Mouse (Mus musculus) heart, adult 2 months (tissue): ENCODE results near the gene Tenm3. TPM values are rescaled to one million over a fixed set of nuclear protein-coding genes. Genes with fewer than 3 reads are reported as not detected.

Experiments
- DNase-seq, 2 experiments: peaks; one replicate each; pipeline ENCODE4 v3.0.0; 2021
- H3K27ac ChIP-seq: fragments of 200-600 bp; 2 replicates; pipeline ENCODE4 v1.8.1; 2022
- H3K27me3 ChIP-seq: fragments of 200-500 bp; 2 replicates; pipeline ENCODE4 v1.6.1; 2012; ENCODE audit warnings: mild to moderate bottlenecking, low read length, inconsistent platforms, mixed read lengths; ENCODE audit not compliant: control insufficient read depth, insufficient read depth
- H3K36me3 ChIP-seq: fragments of 200-500 bp; 2 replicates; pipeline ENCODE4 v1.6.1; 2012; ENCODE audit warnings: low read length, inconsistent platforms; ENCODE audit not compliant: control insufficient read depth, insufficient read depth
- H3K4me1 ChIP-seq: fragments of 200-500 bp; 2 replicates; pipeline ENCODE4 v1.6.1; 2011; ENCODE audit warnings: low read length; ENCODE audit not compliant: control insufficient read depth, insufficient read depth
- H3K4me3 ChIP-seq: fragments of 200-600 bp; 2 replicates; pipeline ENCODE4 v1.8.1; 2022
- H3K79me2 ChIP-seq: fragments of 200-500 bp; replicated peaks from 2 replicates; pipeline ENCODE4 v1.6.1; 2012; ENCODE audit warnings: mild to moderate bottlenecking, inconsistent platforms, low read length, moderate library complexity, mixed read lengths; ENCODE audit not compliant: control insufficient read depth, insufficient read depth
- H3K9ac ChIP-seq: fragments of 200-500 bp; 2 replicates; pipeline ENCODE4 v1.6.1; 2012; ENCODE audit warnings: low read depth, mild to moderate bottlenecking, control low read depth, inconsistent platforms, low read length, mixed read lengths
- CTCF ChIP-seq: fragments of 200-600 bp; IDR thresholded peaks from 2 replicates; pipeline ENCODE4 v1.8.1; 2022; ENCODE audit warnings: antibody characterized with exemption, mild to moderate bottlenecking, moderate library complexity
- EP300 ChIP-seq: fragments of 200-500 bp; IDR thresholded peaks from 2 replicates; pipeline ENCODE4 v1.6.1; 2011; ENCODE audit warnings: low read depth, low read length, control low read depth; ENCODE audit not compliant: insufficient read depth
- POLR2A ChIP-seq: fragments of 200-500 bp; IDR thresholded peaks from 2 replicates; pipeline ENCODE4 v1.6.1; 2011; ENCODE audit warnings: mild to moderate bottlenecking, low read depth, low read length, control low read depth; ENCODE audit not compliant: insufficient read depth
- WGBS: fragments of 180-500 bp; shearing (Covaris S2); methylation state at CpG from one replicate; pipeline ENCODE4 v1.1.7; 2018; 5-methylcytosine and 5-hydroxymethylcytosine counted together
- intact Hi-C: fragments of 180-260 bp; cut with DNase I; formaldehyde crosslinking; loops from one replicate; pipeline ENCODE4 v1.15.1; 2025
- polyA plus RNA-seq: library from polyadenylated mRNA; depleted of rRNA; stranded (reverse); fragments of >200 nt; gene quantifications from 2 replicates; pipeline ENCODE4 v1.2.3, GENCODE M21; 2012
- total RNA-seq, 2 experiments: library from RNA; stranded (reverse); gene quantifications; 2 replicates each; pipeline ENCODE4 v1.2.3; 2021

Gene Tenm3
- total and polyA plus RNA-seq, 3 experiments = 2.0 to 3.8 (median 2.2) TPM

GRCm38 (mm10) chr8:48850223-48851010, 6.7 kb upstream of the Tenm3 start:
- TF ChIP-seq POLR2A = no peak
- TF ChIP-seq CTCF = no peak
- TF ChIP-seq EP300 = no peak
- Histone ChIP-seq H3K4me3 (no peak overlapping the region), H3K27me3 (no peaks in the 10 kb centered on the region), H3K9ac (no peak overlapping the region), H3K36me3 (no peaks in the 10 kb centered on the region), H3K4me1 (no peaks in the 10 kb centered on the region), H3K27ac (no peak overlapping the region), H3K79me2 (no peaks in the 10 kb centered on the region)
- no peak for DNase-seq
- intact Hi-C loops = no loop called here
- WGBS = 66% methylated on average over 8 of the region's 8 CpGs

GRCm38 (mm10) chr8:48849091-48849616, 5.4 kb upstream of the Tenm3 start:
- Histone ChIP-seq H3K79me2 (no peaks in the 10 kb centered on the region), H3K36me3 (no peaks in the 10 kb centered on the region), H3K27me3 (peaks cover 2% of the 10 kb centered on the region; the same call in 1 of the 2 replicates), H3K9ac (no peak overlapping the region), H3K27ac (no peak overlapping the region), H3K4me1 (no peaks in the 10 kb centered on the region), H3K4me3 (no peak overlapping the region)
- 75% methylated on average over 6 of the region's 6 CpGs for WGBS
- DNase-seq = no peak
- intact Hi-C loops = loop anchor here (10.0 kb wide), 1 partner anchor 624 kb away; no protein-coding TSS in a partner anchor
- TF ChIP-seq POLR2A = no peak
- TF ChIP-seq CTCF = no peak
- TF ChIP-seq EP300 = no peak

- TF ChIP-seq POLR2A (no peak), CTCF (no peak), EP300 (no peak)
- Histone ChIP-seq H3K4me1 (no peaks in the 10 kb centered on the region), H3K4me3 (no peak overlapping the region), H3K36me3 (no peaks in the 10 kb centered on the region), H3K27me3 (peaks cover 6% of the 10 kb centered on the region; the same call in 1 of the 2 replicates), H3K27ac (no peak overlapping the region), H3K79me2 (no peaks in the 10 kb centered on the region), H3K9ac (no peak overlapping the region)
- WGBS = 11% methylated on average over 12 of the region's 12 CpGs
- DNase-seq = no peak
- intact Hi-C loops = loop anchor here (10.0 kb wide), 1 partner anchor 620 kb away; no protein-coding TSS in a partner anchor
Measured at GRCm38 (mm10) chr8:48844961-48845360, 1.2 kb upstream of the Tenm3 start.

GRCm38 (mm10) chr8:48844370-48844905, 687 bp upstream of the Tenm3 start:
- intact Hi-C loops = loop anchor here (10.0 kb wide), 1 partner anchor 620 kb away; no protein-coding TSS in a partner anchor
- WGBS = 1% methylated on average over 14 of the region's 14 CpGs
- peaks cover 6% of the 10 kb centered on the region; the same call in 1 of the 2 replicates for H3K27me3 ChIP-seq

DNA sequence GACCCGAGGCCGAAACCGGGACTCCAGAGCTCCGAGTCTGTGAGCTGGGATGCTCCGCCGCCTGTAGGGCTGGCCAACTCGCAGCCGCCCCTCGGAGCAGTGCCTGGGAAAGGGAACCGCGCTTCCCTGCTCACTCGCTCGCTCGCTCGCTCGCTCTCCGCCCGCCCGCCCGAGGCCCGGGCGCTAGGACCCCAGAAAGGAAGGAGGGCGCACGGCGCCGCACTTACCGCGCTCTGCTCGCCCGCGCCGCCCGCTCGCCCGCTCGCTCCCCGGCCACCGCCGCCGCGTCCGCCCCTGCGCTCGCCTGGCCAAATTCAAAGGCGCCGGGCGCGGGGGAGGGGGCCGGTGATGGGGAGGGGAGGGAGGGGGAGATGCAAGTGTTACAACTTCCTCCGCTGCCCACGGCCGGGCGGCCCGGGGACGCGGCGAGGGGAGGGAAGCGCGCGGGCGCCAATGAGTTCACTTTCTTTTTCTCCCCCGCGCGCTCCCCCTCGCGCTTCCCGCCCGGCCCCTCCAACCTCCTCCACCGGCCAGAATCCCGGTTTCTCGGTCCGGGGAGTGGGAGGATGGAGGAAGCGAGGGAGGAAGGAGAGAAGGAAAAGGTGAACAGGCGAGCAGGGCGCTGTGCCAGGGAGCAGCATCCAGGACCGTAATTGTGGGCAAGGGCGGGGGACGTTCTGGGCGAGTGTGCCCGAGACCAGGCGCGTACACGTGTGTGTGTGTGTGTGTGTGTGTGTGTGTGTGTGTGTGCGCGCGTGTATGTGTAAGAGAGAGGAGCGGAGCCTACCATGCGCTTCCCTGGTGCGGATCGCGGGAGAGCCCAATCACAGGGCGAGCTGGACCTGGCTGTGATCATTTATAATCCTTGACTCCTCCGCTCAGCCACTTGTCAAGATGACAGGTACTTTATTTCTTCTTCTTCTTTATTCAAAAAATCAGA, 490 bp downstream of the Tenm3 start:
- H3K4me3 ChIP-seq = peak overlapping the region; percentile 61
- intact Hi-C loops = loop anchor here (10.0 kb wide), 1 partner anchor 618 kb away; no protein-coding TSS in a partner anchor
- H3K27me3 ChIP-seq = peaks cover 6% of the 10 kb centered on the region; the same call in 1 of the 2 replicates
- H3K79me2 ChIP-seq = no peaks in the 10 kb centered on the region
- H3K9ac ChIP-seq = peak overlapping the region; percentile 31; the same call in 1 of the 2 replicates
- no peaks in the 10 kb centered on the region for H3K4me1 ChIP-seq
- peak; percentile 52 to 58 for DNase-seq
- H3K36me3 ChIP-seq = no peaks in the 10 kb centered on the region
- WGBS = 1% methylated on average over 67 of the region's 93 CpGs
- TF ChIP-seq CTCF (no peak), POLR2A (no peak), EP300 (no peak)
- no peak overlapping the region; the same call in 1 of the 2 replicates for H3K27ac ChIP-seq

More at GRCm38 (mm10) chr8:48844370-48844905, 687 bp upstream of the Tenm3 start:
- no peak for TF ChIP-seq CTCF
- TF ChIP-seq POLR2A = no peak
- TF ChIP-seq EP300 = no peak
- Histone ChIP-seq H3K9ac (no peak overlapping the region), H3K4me1 (no peaks in the 10 kb centered on the region), H3K79me2 (no peaks in the 10 kb centered on the region), H3K4me3 (no peak overlapping the region), H3K36me3 (no peaks in the 10 kb centered on the region), H3K27ac (no peak overlapping the region)
- peak; percentile 3 to 21 for DNase-seq
